Mouse (Mus musculus) kidney, embryonic 14.5 days (tissue): ENCODE measurements around the gene Pnpla1. TPM values are rescaled to one million over a fixed set of nuclear protein-coding genes. Genes with fewer than 3 reads are reported as not detected.

ENCODE experiments used
- ATAC-seq: fragments of 200-750 bp; cut with Nextera tagmentation; 2 replicates; pipeline ENCODE4 v1.8.0; 2017; ENCODE audit warnings: moderate number of reproducible peaks, mild to moderate bottlenecking, moderate TSS enrichment, moderate library complexity; ENCODE audit not compliant: low FRiP score, low TSS enrichment
- H3K27ac ChIP-seq: fragments of 300-500 bp; sonication (generic); 2 replicates; pipeline ENCODE4 v1.5.1; 2014; ENCODE audit warnings: low read depth, mild to moderate bottlenecking, low read length, moderate library complexity, mixed read lengths
- H3K27me3 ChIP-seq: fragments of 300-500 bp; sonication (generic); 2 replicates; pipeline ENCODE4 v1.6.1; 2014; ENCODE audit warnings: mild to moderate bottlenecking, low read length; ENCODE audit not compliant: control insufficient read depth, insufficient read depth
- H3K36me3 ChIP-seq: fragments of 300-500 bp; sonication (generic); 2 replicates; pipeline ENCODE4 v1.6.1; 2014; ENCODE audit warnings: low read length, mixed read lengths; ENCODE audit not compliant: control insufficient read depth, insufficient read depth
- H3K4me1 ChIP-seq: fragments of 300-500 bp; sonication (generic); 2 replicates; pipeline ENCODE4 v1.6.1; 2014; ENCODE audit warnings: low read length, mixed read lengths; ENCODE audit not compliant: control insufficient read depth, insufficient read depth
- H3K4me2 ChIP-seq: fragments of 300-500 bp; sonication (generic); replicated peaks from 2 replicates; pipeline ENCODE4 v1.6.1; 2014; ENCODE audit warnings: low read depth, mild to moderate bottlenecking, low read length
- H3K4me3 ChIP-seq: fragments of 300-500 bp; sonication (generic); 2 replicates; pipeline ENCODE4 v1.5.1; 2014; ENCODE audit warnings: mild to moderate bottlenecking, low read length
- H3K9ac ChIP-seq: fragments of 300-500 bp; sonication (generic); 2 replicates; pipeline ENCODE4 v1.6.1; 2014; ENCODE audit warnings: low read depth, mild to moderate bottlenecking, low read length, moderate library complexity
- H3K9me3 ChIP-seq: fragments of 300-500 bp; sonication (generic); 2 replicates; pipeline ENCODE4 v1.6.1; 2016; ENCODE audit warnings: low read length; ENCODE audit not compliant: control insufficient read depth
- WGBS: fragments of 180-500 bp; shearing (Covaris S2); extraction: QIAGEN DNeasy Blood & Tissue Kit; methylation state at CpG from one replicate; pipeline ENCODE4 v1.1.7; 2014; 5-methylcytosine and 5-hydroxymethylcytosine counted together
- polyA plus RNA-seq: library from polyadenylated mRNA; unstranded; fragments of >200 nt; fragmentation: Nextera tagmentation; extraction: Ambion mirVana; gene quantifications from 2 replicates; pipeline ENCODE4 v1.2.1, GENCODE M21; 2014

Gene Pnpla1
- polyA plus RNA-seq, 1 experiment from 2014 or later: not detected

DNA sequence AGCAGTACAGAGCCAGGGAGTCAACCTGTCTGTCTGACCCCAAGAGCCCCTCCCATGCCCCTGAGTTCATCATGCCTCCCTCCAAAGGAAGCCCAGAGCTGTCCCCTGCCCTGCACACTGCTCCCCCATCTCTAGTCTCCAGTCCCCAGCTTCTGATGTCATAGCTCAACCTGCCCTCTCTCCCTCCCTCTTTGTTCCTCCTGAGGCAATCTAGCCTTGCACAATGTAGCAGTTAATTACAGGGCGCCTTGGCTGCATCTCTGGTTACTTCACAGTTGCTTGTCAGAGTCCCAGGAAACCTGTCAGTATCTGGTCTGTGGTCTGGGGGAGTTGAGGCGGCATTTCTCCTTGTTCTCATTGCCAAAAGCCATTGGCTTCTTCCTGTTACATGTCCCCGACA is 2.2 kb upstream of the Pnpla1 start:
- WGBS: 26% methylated on average over 3 of the region's 3 CpGs
- Histone ChIP-seq H3K9me3 (peaks cover 10% of the 10 kb centered on the region; the same call in 1 of the 2 replicates), H3K36me3 (no peaks in the 10 kb centered on the region), H3K4me1 (no peaks in the 10 kb centered on the region), H3K27ac (peak overlapping the region; percentile 19; the same call in 1 of the 2 replicates), H3K27me3 (no peaks in the 10 kb centered on the region), H3K4me2 (no peak overlapping the region), H3K4me3 (no peak overlapping the region), H3K9ac (no peak overlapping the region)
- ATAC-seq: peak; percentile 14; the same call in 1 of the 2 replicates

GRCm38 (mm10) chr17:28863926-28864325 is 5.7 kb downstream of the Pnpla1 start:
- WGBS: 79% methylated on average over 7 of the region's 7 CpGs
- Histone ChIP-seq H3K4me1 (no peaks in the 10 kb centered on the region), H3K36me3 (no peaks in the 10 kb centered on the region), H3K27ac (no peak overlapping the region), H3K9me3 (no peaks in the 10 kb centered on the region), H3K9ac (no peak overlapping the region), H3K4me3 (no peak overlapping the region), H3K4me2 (no peak overlapping the region), H3K27me3 (no peaks in the 10 kb centered on the region)
- ATAC-seq: no peak

DNA sequence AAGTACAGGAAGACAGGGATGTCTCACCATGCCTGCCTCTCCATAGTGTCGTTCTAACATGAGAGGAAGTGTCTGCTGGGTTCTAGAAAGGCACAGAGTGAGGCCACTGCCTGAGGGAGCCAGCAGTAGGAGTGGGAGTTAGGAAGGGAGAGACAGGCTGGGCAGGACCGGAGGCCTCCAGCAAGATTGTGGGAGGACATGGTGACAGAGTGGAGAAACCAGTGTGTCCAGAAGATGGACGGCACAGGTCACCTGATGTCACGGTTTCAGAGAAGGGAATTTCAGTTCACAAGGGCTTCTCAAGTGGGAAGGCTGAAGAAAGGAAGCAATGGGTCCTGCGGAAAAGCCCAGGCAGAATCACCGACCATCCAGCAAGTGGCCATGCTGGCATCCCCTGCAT is 6.3 kb downstream of the Pnpla1 start:
- 35% methylated on average over 6 of the region's 6 CpGs for WGBS
- Histone ChIP-seq H3K27ac (no peak overlapping the region), H3K4me1 (no peaks in the 10 kb centered on the region)

GRCm38 (mm10) chr17:28866921-28867320 is 8.7 kb downstream of the Pnpla1 start:
- Histone ChIP-seq H3K9me3 (no peaks in the 10 kb centered on the region), H3K36me3 (no peaks in the 10 kb centered on the region), H3K4me1 (no peaks in the 10 kb centered on the region), H3K27me3 (no peaks in the 10 kb centered on the region), H3K27ac (no peak overlapping the region), H3K4me2 (no peak overlapping the region), H3K9ac (no peak overlapping the region), H3K4me3 (no peak overlapping the region)
- no peak for ATAC-seq

More for the DNA sequence above, 6.3 kb downstream of the Pnpla1 start:
- no peak for ATAC-seq
- Histone ChIP-seq H3K4me3 (no peak overlapping the region), H3K27me3 (no peaks in the 10 kb centered on the region), H3K4me2 (no peak overlapping the region), H3K9me3 (no peaks in the 10 kb centered on the region), H3K9ac (no peak overlapping the region), H3K36me3 (no peaks in the 10 kb centered on the region)

DNA sequence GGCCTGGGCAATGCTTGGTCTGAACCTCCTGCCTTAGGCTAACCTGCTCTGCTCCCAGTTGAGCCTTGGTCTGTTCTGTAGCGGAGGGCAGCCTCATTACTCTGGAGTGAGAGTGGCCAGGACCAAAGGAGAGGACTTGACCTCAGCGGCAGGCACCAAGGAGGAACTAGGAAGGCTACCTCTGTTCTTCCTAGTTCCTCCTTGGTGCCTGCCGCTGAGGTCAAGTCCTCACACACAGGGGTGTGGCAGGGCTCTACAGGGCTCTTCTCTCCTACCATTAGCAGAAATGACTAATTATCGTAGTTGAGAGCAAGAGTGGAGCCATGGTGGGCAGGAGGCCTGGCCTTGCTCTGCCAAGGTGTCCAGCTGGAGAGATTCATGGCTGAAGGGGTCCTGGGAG is 9.2 kb downstream of the Pnpla1 start:
- H3K27ac ChIP-seq: no peak overlapping the region
- no peaks in the 10 kb centered on the region for H3K36me3 ChIP-seq
- no peak overlapping the region for H3K4me2 ChIP-seq
- 91% methylated on average over 4 of the region's 4 CpGs for WGBS
- no peak for ATAC-seq
- H3K4me1 ChIP-seq: no peaks in the 10 kb centered on the region
- no peaks in the 10 kb centered on the region for H3K27me3 ChIP-seq
- H3K9ac ChIP-seq: no peak overlapping the region
- no peaks in the 10 kb centered on the region for H3K9me3 ChIP-seq
- no peak overlapping the region for H3K4me3 ChIP-seq

- no peak for ATAC-seq
- H3K27ac ChIP-seq: no peak overlapping the region
- no peaks in the 10 kb centered on the region for H3K4me1 ChIP-seq
- H3K4me3 ChIP-seq: no peak overlapping the region
- H3K27me3 ChIP-seq: no peaks in the 10 kb centered on the region
- no peak overlapping the region for H3K9ac ChIP-seq
- H3K4me2 ChIP-seq: no peak overlapping the region
- WGBS: 79% methylated on average over 9 of the region's 9 CpGs
- no peaks in the 10 kb centered on the region for H3K9me3 ChIP-seq
- H3K36me3 ChIP-seq: no peaks in the 10 kb centered on the region
Observed at GRCm38 (mm10) chr17:28869412-28870110, 11.3 kb downstream of the Pnpla1 start.

DNA sequence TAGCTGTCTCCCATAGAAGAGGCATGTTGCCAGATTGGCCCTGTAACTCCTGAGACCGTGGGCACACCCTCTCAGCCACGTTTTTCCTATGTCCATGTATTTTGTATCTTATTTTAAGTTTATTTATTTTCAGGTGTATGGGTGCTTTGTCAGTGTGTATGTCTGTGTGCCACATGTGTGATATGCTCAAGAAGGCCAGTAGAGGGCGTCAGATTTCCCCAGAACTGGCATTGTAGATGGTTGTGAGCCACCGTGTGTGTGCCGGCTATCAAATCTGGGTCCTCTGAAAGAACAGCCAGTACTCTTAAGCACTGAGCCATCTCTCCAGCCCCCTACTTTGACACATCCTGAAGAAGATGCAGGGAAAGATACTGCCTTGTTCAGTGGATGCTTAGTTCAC is 12.2 kb downstream of the Pnpla1 start:
- H3K36me3 ChIP-seq: no peaks in the 10 kb centered on the region
- H3K4me1 ChIP-seq: no peaks in the 10 kb centered on the region
- H3K9me3 ChIP-seq: no peaks in the 10 kb centered on the region
- H3K4me3 ChIP-seq: no peak overlapping the region
- no peak overlapping the region for H3K9ac ChIP-seq
- no peak overlapping the region for H3K27ac ChIP-seq
- ATAC-seq: no peak
- no peaks in the 10 kb centered on the region for H3K27me3 ChIP-seq
- 75% methylated on average over 5 of the region's 5 CpGs for WGBS
- H3K4me2 ChIP-seq: no peak overlapping the region

DNA sequence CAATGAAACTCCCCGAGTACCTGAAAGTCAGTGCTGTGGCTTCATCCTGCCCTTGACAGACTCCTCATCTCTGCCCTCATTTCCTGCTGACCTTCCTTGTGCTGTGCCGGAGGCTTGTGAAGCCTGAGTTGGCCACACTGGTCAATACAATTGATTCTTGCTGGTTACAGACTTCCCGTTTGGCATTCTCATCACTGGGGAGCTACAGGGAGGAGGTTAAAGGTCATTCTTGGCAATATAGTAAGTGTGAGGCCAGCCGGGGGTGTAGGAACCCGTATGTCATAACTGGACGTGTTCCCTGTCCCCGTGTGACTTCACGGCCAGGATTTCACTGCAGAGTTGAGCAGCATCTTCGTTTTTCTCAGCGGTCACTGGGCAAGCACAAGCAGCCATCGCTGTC is 13.6 kb downstream of the Pnpla1 start:
- Histone ChIP-seq H3K9me3 (no peaks in the 10 kb centered on the region), H3K4me3 (no peak overlapping the region), H3K27ac (no peak overlapping the region), H3K27me3 (no peaks in the 10 kb centered on the region), H3K4me1 (no peaks in the 10 kb centered on the region), H3K9ac (no peak overlapping the region), H3K36me3 (no peaks in the 10 kb centered on the region), H3K4me2 (no peak overlapping the region)
- 72% methylated on average over 11 of the region's 11 CpGs for WGBS
- no peak for ATAC-seq

DNA sequence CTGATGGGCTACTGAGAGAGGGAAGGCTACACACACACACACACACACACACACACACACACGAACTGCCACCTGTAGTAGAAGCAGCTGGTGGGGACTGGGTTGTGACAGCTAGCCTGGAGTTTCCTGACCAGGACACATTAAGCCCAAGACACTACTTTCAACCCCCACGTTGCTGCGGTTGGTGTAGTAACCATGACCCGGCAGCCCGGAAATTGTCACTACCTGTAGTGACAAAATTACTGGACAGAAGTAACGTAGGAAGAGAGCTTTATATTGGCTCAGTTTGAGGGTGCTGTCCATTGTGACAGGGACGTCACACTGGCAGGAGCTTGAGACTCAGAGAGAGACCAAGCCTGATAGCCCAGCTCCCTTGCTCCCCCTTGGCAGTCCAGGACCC is 14.1 kb downstream of the Pnpla1 start:
- Histone ChIP-seq H3K4me3 (no peak overlapping the region), H3K36me3 (no peaks in the 10 kb centered on the region), H3K9ac (no peak overlapping the region), H3K27ac (no peak overlapping the region), H3K4me1 (no peaks in the 10 kb centered on the region), H3K4me2 (no peak overlapping the region), H3K27me3 (no peaks in the 10 kb centered on the region), H3K9me3 (no peaks in the 10 kb centered on the region)
- WGBS: 88% methylated on average over 7 of the region's 7 CpGs
- ATAC-seq: no peak
